Mouse (Mus musculus) liver, adult 2 months (tissue): Measurements from ENCODE around the gene Cfl1.

Experiments
- CTCF ChIP-seq: fragments of 200-500 bp; IDR thresholded peaks from 2 replicates; pipeline ENCODE4 v1.5.1; 2011; ENCODE audit warnings: low read depth, low read length, control low read depth
- POLR2A ChIP-seq: fragments of 200-500 bp; IDR thresholded peaks from 2 replicates; pipeline ENCODE4 v1.6.1; 2011; ENCODE audit warnings: low read length, control low read depth; ENCODE audit not compliant: insufficient read depth; ENCODE audit errors: extremely low read depth

GRCm38 (mm10) chr19:5516906-5517505 lies 26.8 kb downstream of the Cfl1 start:
- TF ChIP-seq CTCF (no peak), POLR2A (no peak)
